Mouse (Mus musculus) ZHBTc4 (cell line): ENCODE data around the gene Grin2c.

Source experiments
- DNase-seq: peaks from one replicate; pipeline ENCODE4 v3.0.0-alpha.2; 2011; ENCODE audit warnings: low read depth, low spot score

The Grin2c gene

DNA sequence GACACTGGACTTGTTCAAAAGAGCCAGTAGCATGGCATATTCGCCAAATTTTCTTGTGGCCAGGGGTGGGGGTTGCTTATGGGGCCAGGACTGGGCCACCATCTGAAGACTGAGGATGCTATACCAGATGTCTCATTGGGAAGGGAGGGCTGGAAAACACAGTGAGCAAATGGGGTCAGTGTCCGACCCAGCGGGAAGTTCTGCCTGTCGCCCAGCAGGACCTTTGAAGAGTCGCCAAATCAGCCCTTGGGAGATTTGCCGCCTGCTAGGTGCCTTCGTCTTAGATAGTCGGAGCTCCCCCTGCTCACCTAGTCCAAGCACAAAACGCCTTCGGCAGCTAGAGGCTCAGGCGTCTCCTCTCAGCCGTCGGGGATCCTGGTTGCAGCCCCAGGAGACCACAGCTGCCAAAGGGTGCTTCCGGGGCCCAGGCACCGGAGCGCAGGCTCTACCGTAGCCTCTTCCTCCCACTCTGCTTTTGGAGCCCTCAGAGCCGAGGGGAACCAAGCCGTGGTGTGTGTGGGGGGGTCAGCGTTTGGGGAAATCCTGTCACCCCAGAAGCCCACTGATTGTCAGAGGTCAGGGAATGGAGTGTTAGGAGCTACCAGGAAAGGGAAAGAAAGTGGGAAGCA lies 1.2 kb downstream of the Grin2c start:
- peak; percentile 39 for DNase-seq

DNA sequence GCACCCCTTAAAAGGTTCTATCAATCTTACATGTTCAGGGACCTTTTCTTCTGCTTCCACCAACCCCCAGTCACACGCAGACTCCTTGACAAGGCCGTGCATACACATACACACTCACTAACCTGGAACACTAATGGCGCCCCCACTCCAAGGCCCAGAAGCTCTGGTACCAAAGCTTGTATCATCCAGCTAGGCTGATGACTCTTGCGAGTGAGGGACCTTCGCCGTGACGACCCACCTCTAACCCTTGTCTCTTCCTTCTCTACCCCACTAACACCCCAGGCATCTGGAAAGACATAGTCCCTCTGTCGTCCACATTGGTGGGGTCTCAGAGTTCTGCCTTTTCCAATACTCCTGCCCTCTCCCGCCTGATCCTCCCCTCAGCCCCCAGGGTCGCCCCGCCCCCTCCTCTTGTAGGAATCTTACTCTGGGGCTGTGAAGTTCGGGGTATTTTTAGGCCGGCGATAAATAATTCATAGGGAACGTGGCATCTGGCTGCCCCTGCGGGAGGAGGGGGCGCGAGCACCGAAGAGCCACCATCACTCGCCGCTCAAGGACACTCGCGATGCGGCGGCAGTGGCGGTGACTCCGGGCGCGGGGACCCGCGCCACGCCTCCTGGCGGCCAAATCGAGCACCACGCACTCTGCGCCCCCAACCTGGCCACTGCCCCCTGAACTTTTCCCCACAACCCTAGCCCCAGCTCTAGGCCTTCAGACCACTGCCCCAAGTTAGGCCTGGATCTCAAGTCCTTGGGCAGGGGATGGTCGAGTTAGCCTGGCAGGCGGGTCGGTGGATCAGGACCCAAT lies 2.0 kb downstream of the Grin2c start:
- peak; percentile 67 for DNase-seq

DNA sequence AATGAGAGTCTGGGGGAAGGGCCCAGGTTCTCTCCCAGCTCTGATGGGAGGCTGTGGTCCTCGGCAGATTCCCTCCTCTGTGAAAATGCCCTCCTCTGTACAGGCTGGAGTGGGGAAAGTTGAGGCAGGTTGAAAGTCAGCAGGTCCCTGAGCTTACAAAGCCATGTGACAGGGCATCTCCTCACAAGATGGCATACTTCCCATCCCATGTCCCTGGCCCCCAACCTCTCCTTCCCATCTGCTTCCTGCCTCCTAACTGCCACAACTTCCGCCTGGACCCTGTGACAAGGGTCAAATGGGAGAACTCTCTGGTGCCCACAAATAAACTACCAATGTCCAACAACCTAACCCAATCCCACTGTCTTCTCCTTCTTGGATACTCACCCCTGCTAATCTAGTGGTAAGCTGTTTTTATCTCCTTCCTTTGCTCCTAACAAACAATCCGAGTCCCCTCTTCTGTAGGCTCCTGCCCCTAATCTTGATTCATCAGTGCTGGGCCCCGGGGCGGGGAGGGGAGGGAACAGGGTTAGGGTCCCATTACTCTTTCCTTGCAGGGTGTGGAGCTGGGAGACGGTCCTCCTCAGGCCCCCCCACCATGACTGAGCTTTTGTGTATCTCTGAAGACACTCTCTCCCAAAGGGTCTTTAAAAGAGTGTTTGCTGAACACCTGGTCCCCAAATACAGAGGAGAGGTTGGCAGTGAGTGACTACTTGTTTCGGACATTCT lies 2.7 kb downstream of the Grin2c start:
- DNase-seq = no peak

DNA sequence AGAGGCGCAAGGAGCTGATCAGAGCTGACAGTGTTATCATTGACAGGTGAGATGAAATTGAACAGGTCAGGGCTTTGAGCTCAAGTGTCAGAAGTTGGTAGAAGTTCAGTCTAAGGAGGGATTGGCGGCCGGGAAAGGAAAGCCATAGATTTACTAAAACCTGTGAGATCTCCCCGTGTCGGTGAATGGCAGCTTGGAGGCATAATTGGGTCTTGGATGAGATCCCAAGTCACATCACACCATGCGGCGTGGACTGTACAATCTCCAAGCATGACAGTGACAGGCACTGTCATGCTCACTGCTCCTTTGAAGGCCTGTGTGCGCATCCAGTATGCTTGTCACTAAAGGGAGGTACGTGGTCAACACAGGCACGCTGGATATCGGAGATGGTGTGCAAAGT lies 4.1 kb downstream of the Grin2c start:
- DNase-seq = no peak

DNA sequence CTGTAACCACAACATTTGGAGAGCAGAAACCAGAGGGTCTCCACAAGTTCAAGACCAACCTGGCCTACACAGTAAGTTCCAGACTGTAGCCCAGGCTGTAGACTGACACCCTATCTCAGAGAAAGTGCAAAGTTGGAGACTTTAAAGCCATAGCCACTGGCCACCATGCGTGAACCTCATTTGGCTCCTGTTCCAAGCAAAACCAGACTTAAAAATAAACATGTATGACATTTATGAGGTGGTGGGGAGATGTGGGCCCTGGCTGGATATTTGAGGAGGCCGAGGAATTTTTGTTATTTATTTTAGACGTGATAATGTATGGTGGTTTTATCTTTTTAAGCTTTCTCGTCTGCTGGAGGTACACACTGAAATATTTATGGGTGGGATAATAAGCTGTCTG lies 7.9 kb downstream of the Grin2c start:
- no peak for DNase-seq

DNA sequence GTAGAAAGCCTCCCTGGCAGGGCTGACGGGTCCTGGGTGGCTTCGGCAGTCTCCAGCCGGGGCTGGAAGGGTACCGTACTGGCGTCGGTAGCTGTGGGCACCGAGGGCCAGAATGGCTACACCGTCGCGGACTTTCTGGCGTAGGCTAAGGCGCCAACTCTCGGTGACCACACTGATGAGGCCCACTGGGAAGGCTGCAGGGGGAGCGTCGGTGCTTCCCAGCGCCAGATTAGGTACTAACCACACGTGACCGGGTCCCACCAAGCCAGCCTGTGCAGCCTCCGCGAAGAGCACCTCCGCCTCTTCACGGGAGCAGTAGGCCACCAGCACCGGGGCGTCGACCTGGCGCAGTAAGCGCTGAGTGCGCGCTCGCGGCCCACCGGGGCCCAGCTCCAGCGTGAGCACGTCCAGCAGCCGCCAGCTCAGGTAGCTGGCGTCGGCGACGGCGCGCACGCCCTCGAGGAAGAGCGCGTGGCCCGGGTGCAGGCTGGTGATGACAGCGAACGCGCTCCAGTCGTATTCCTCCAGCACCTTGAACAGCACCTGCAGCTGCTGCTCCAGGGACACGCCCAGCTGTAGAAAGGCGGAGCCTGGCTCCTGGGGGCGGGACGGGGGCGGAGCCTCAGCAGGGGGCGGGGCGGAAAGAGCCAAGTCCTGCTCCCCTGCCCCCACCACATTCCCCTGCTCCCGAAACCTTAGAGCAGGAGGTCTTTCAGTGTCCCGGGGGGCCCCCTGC lies 9.1 kb downstream of the Grin2c start:
- peak; percentile 96 for DNase-seq

DNA sequence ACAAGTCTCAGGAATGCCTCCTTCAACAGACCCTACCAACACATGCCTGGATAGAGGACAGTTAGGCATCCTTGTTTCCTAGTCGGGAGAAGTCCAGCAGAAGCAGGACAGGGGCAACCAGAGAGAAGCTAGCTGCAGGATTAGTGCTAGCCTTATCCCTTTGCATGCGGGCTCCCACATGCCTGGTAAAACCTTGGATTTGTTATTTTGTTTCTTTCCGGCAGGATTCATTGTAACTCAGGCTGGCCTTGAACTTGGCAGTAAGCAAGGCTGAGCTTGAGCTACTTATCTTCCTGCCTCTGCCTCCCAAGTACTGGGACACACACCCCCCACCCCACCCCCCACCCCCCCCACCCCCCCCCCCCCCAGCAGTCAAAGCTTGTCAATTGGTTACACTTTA lies 15.8 kb downstream of the Grin2c start:
- no peak for DNase-seq

DNA sequence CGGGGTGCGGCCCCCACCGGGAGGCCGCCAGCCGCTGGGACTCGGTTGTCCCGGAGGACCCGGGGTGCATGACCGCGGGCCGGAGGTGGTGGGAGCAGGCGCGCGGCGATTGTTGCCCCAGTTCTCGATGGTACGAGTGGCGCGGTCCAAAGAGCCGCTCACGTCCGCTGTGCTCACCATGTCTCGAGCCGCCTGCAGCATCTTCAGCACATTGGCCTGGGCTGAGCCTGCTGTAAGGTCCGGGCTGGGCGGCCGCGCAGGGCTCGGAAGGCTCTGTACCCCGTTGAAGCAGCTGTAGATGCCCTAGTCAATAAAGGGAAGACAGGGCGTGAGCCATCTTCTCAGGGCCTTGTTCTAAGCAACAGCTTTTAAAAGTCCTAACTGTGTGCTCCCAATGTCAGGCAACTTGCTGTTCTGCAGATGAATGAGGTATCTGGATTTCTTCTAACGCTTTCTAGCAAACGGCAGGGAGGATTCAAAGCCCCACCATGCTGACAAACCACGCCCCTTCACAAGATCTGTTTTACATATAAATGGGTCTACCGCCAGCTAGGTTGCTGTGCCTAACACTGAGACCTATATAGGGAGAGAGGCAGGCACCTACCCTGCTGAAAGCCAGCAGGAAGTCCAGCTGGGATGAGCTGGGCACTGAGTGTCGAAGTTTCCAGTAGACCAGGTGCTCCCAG lies 16.5 kb downstream of the Grin2c start:
- peak; percentile 90 for DNase-seq

DNA sequence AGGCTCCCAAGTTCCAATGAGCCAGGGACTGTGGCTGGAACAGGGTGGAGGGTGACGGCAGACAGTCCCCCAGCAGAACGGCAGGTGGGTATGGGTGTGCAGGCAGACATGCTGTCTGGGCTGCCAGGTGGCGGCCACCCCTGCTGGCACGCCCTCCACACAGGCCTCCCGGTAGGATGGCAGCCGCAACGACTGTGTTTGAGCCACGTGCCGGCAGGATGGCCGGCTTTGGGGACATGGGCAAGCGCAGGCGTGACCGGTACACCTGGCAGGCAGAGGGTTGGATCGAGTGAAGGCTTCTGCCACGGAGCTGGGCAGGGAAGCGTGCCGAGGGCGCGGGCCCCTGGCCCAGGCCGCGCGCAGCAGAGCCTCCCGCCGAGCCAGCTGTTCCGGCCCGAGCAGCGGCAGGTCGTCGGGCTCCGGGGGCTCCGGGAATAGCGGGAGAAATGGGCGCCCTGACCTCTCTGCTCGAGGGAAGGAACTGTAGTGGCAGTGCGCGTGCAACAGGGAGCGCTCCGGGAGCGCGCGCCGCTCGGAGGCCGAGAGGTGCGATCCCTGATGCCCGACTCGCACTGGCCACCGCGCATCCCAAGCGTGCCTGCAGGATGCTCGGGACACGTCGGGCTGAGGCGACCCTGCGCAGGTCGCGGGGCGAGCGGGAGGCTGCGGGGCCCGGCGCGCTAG lies 17.2 kb downstream of the Grin2c start:
- peak; percentile 59 for DNase-seq

DNA sequence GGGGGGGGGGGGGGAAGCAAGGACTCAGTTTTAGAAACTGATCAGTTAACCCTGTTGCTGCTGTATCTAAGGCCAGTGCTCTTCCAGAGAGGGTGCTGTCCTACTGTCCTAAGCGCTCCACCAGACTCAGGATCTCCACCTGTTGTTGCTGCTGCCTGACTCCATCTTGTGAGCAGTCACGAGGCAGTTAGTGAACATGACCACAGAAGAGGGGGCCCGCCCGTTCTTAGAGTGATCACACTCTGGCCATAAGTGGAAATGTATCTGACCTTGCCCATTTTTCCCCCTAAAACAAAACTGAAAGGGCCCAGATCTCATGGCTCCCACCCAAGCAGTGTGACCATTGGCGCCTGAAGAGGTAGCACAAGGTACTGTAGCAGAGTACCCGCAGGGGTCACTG lies 19.1 kb downstream of the Grin2c start:
- DNase-seq = no peak

DNA sequence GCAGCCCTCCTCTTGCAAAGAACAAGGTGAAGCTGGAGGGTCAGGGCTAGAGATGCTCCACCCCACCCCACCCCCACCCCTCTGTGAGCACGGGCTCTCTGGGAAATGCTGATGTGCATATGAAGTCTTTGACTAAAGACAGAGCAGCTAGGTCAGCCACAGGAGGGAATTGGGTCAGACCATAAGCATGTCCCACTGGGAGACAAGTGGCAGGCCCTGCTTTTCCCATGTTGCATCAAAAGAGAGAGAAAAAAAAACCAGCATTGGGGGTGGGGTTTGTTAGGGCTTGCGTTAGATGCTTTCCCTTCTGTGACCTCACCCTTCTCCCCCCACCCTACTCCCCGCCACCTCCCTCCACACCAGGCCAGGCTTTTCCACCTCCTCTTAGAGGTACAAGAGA lies 19.8 kb downstream of the Grin2c start:
- peak; percentile 58 for DNase-seq

DNA sequence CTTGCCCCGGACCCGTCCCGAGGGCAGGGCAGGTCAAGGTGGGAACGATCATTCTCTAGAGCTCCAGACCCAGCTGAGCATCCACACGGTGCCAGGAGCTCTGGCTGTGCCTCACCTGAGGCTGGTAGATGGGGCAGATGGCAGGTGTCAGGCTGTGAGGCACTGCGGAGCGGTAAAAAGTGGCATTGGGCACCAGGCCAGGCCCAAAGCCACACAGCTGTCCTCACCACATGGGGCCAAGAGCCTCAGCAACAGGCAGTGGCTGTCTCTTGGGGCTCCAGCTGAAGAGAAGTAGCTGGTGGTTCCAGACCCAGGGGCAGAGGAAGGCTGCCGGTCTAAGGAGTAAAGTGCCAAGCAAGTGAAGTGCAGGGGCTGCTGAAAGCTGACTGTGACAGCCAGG lies 20.7 kb downstream of the Grin2c start:
- DNase-seq = no peak

DNA sequence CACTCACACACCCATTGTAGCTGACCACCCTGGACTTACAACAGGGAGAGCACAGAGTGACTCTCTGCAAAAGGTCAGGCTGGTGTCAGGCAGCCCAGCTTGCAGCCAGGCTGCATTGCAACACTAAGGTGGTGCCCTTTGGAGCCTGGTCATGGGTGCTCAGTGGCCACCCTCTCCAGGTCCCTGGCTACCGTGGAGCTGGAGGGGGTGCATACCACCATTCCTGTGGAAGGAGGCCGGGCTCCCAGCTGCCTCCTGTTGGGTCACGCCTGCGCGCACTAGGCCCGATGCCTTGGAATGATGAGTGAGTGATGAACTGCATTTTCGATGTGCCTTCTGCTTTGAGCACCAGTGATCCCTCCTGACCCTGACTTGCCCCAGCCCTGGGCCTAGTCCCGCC lies 22.2 kb downstream of the Grin2c start:
- DNase-seq = no peak

DNA sequence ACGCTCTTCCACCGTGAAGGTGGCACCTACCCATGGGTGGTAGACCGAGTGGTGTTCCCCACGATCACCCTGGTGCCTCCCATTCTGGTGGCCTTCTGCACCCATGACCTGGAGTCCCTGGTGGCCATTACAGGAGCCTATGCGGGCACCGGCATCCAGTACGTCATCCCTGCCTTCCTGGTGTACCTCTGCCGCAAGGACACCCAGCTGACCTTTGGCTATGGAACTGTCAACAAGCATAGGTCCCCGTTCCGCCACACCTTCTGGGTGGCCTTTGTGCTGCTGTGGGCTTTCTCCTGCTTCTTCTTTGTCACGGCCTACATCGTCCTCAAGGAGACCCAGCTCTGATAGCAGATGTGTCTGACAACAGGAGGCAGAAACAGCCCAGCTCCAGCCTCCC lies 23.3 kb downstream of the Grin2c start:
- DNase-seq = no peak

DNA sequence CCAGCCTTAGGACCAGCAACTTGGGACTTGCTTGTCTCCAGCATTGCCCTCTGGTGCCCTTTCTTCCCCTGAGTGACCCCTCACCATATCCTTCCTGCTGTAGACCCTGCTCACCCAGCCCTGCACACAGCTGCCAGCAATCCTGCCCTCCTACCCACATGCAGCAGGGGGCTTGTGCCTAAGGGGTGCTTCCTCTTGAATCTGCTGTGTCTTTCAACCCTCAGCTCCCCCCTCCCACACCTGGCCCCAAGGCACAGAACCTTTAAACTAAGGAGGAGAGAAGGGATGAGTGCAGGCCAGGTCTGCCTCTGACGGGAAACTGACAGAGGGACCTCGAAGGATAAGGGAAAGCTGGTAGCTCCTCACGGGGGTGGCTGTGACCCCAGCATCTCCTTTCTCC lies 24.3 kb downstream of the Grin2c start:
- no peak for DNase-seq

DNA sequence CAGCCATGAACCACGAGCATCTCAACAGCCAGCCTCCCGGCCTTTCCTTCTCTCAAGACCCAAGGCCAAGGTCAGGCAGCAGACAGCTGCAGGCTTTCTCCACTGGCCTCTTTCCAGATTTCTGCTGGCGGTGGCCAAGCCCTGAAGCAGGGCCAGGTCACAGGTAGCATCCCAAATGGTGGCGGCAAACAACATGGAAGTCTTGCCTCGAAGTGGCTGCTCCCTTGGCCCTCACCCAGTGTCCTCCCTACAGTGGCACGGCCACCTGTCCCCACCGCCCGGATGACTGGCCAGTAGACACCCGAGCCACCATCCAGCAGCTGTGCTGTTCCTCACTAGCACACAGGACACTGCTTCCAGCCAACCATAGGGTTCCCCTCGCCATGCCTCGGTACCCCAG lies 25.6 kb downstream of the Grin2c start:
- no peak for DNase-seq

DNA sequence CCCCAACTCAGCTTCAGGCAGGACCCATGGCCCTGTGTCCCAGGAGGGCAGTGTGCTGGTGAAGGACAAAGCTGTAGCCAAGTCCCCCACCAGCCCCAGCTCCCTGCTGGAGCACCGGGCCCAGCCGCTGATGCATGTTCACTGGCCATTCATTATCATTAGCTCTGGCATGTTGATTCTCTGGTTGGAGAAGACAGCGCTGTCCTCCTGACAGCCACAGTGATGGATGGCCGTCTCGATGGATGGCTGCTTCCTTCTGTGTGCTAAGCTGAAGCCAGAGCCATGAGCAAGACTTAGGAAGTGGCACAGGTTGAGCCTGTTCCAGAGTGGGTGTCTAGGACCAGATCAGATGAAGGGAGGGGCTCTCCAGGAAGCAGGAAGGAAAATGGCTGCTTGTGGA lies 30.5 kb downstream of the Grin2c start:
- DNase-seq = no peak

DNA sequence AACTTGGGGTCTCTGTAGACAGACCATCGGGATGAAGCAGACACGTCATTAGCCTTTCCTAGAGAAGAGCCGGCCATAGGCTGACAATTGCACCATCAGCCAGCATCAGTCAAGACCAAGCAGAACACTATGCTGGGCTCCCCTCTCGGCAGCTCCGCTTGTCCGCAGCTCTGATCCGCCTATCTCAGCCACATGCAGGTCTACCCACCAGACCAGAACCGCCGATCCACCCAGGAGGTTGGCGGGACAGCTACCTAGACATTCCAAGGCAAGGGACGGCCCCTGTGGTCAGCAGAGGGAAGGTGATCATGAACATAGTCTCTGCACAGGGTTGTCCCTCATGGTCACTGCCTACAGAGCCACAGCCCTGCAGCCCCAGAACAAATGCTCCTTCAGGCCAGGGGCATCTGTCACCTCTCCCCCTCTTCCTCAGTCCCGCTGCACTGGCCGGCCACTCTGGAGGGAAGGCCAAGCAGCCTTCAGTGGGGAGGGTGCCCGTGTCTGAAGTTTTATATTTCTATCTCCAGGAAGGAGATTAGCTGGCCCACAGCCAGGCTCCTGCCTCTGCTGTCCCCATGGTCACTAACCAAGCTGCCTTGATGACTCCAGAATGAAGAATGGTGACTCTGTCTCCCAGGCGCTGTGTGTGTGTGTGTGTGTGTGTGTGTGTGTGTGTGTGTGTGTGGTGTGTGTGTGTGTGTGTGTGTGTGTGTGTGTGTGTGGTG lies 32.6 kb downstream of the Grin2c start:
- no peak for DNase-seq

DNA sequence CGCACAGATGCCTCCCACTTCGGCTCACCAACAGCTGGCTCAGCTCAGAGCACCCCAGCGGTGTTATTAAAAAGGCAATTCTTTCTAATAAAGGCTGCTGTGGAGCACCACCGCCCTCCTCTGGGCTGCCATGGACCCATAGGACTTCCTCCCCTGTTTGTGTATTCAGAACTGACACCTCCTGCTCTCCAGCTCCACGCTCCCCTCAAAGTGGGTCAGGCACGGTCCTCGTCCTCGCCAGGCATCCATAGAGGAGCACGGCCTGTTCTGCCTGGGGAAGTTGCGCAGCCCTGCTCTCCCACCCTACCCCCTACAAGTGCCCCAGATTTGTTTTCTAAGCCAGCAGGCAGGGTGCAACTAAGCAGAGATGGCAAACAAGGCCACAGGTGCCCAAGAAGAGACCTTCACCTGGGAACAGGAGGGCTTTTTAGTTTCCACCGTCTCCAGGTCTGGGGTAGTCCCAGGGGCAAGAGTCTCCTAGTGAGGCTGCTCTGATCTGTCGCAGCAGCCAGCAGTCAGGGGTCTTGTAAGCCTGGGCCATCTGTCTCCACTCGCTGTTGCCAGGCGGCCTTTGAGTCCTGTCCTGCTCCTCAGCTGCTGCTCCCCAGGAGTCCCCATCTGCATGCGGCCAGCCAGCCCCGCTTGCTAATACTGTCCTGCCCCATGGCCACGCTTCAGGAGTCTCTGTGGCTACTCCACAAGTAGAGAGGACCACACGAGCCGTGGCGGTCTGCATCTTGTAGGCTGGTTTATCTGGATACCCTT lies 33.3 kb downstream of the Grin2c start:
- no peak for DNase-seq

DNA sequence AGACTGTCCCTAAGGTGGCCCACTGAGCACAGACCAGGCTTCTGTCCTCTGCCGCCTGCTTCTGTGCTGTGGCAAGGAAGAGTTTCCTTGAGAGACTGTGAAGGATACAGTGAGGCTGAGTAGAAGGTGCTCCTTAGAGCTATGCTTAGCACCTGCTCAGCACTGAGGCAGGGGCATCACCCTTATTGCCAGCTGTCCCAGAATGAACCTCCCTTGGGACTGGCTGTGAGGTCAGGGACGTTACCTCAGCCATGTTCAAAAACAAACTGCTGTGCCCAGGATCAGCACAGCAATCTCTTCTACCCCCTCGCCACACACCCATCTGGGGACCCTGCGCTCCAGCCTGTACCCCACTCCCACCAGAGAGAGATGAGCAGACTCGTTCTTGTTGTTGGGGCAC lies 34.2 kb downstream of the Grin2c start:
- no peak for DNase-seq
